Mouse (Mus musculus): Measurements from ENCODE around the gene Htra1.

GRCm38 (mm10) chr7:130936472-130936951 is 601 bp downstream of the Htra1 start:
- TF ChIP-seq POLR2A (IDR thresholded peaks at IDR 0.05; ENCODE audit: insufficient read length, low read depth) (no peak), POLR2AphosphoS2 (IDR thresholded peaks at IDR 0.05; ENCODE audit: insufficient read length, low read depth) (no peak), E2F4 (IDR thresholded peaks at IDR 0.05; ENCODE audit: insufficient read depth) (no peak), USF1 (IDR thresholded peaks at IDR 0.05; ENCODE audit: low read depth) (no peak)

All from myocyte (in vitro differentiated cells).